Mouse (Mus musculus): ENCODE results near the gene Hist1h2bb. TPM values are rescaled to one million over a fixed set of nuclear protein-coding genes. Genes with fewer than 3 reads are reported as not detected.
A peak's percentile ranks its signal among the peaks of the same experiment; 100 is the strongest.
"Not testable (repeated sequence)": the region's sequence is repeated elsewhere in the genome, so short reads cannot be mapped to it uniquely, and the experiment has no call there.

The Hist1h2bb gene
- total RNA-seq, 2 experiments from 2014 or later: 38.1 to 45.9 TPM

DNA sequence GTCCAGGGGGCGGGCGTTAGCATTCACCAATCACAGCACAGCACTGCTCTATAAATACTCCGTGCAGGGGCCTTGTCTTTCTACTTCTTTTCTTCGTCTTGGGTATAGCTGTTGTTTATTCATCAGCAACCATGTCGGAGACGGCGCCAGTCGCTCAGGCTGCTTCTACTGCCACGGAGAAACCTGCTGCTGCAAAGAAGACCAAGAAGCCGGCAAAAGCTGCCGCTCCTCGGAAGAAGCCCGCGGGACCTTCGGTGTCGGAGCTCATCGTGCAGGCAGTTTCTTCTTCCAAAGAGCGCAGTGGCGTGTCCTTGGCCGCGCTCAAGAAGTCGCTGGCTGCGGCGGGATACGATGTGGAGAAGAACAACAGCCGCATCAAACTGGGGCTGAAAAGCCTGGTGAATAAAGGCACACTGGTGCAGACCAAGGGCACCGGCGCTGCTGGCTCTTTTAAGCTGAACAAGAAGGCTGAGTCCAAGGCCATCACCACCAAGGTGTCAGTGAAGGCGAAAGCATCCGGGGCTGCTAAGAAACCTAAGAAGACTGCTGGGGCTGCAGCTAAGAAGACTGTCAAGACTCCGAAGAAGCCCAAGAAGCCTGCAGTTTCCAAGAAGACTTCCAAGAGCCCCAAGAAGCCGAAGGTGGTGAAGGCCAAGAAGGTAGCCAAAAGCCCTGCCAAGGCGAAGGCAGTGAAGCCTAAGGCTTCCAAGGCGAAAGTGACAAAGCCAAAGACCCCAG, 17.2 kb downstream of the Hist1h2bb start, which contains the start of gene Hist1h1a:
TSS of gene Hist1h1a (plus strand) at position 81 of the 738 bp plus-strand sequence.
- DNase-seq (ENCODE audit: low spot score in 2 of 2): peak; percentile 69 to 82

DNA sequence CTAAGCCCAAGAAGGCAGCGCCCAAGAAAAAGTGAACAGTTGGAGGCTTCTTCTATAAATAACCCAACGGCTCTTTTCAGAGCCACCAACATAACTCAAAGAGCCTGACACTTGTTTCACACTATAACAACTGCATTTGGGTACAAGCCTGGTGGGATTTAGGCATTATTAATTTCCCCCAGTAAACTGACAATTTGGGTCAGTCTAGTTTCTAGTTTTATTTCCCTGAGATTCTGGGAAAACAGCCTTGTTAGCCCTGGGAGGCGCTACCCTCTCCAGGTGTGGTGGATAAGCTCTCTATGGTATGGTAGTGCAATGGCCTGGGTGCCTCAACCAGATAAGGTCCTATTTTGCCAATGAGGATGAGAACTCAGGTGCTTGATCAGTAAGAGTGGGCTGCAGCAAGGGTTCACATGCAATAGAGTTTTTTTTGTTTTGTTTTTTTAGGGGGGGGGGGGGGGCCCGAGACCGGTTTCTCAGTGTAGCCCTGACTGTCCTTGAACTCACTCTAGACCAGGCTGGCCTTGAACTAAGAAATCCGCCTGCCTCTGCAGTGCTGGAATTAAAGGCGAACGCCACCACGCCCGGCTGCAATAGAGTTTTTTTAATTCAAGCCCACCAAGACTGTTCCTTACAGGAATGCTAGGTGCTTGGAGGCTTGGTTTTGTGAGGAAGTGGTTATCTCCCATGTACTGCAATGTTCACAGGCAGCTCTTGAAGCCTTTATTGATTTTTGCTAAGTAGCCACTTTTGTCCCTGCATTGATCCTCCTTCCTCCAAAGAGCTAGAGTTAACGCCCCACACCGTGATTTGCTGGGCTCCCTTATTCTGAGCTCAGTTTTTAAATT, 18.0 kb downstream of the Hist1h2bb start:
- DNase-seq (ENCODE audit: low spot score in 2 of 2): no peak

GRCm38 (mm10) chr13:23765172-23765513, 18.6 kb downstream of the Hist1h2bb start:
- no peak for DNase-seq (ENCODE audit: low spot score in 2 of 2)

DNA sequence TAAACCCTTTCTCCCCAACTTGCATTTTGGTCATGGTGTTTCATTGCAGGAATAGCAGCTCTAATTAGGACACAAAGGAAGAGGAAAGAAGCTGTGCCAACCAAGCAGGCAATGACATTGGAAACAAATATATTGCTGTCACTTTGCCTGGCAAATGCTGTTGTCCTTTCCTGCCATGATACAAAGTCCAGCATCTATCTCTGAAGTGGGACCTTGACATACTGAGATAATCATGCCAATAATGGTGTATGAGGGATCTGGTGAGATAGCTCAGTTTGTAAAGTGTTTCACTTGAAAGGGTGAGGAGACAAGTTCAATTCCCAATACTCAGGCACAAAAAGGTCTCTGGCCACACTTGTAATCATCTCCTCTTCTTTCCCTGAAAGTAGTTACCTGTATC, 20.2 kb downstream of the Hist1h2bb start:
- no peak for DNase-seq (ENCODE audit: low spot score in 2 of 2)

- no peak for DNase-seq (ENCODE audit: low spot score in 2 of 2)
These were observed 22.4 kb downstream of the Hist1h2bb start for GRCm38 (mm10) chr13:23768834-23769397.

DNA sequence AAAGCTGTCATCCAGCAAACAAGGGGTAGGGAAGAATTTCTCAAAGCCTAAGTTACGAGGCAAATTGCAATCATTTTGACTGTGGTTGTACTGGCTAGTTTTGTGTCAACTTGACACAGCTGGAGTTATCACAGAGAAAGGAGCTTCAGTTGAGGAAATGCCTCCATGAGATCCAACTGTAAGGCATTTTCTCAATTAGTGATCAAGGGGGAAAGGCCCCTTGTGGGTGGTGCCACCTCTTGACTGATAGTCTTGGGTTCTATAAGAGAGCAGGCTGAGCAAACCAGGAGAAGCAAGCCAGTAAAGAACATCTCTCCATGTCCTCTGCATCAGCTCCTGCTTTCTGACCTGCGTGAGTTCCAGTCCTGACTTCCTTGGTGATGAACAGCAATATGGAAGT, 23.1 kb downstream of the Hist1h2bb start, which contains the start of gene Trim38:
TSS of gene Trim38 (plus strand) at position 301 of the 400 bp plus-strand sequence.
- not testable (repeated sequence) for DNase-seq (ENCODE audit: low spot score in 2 of 2)

DNA sequence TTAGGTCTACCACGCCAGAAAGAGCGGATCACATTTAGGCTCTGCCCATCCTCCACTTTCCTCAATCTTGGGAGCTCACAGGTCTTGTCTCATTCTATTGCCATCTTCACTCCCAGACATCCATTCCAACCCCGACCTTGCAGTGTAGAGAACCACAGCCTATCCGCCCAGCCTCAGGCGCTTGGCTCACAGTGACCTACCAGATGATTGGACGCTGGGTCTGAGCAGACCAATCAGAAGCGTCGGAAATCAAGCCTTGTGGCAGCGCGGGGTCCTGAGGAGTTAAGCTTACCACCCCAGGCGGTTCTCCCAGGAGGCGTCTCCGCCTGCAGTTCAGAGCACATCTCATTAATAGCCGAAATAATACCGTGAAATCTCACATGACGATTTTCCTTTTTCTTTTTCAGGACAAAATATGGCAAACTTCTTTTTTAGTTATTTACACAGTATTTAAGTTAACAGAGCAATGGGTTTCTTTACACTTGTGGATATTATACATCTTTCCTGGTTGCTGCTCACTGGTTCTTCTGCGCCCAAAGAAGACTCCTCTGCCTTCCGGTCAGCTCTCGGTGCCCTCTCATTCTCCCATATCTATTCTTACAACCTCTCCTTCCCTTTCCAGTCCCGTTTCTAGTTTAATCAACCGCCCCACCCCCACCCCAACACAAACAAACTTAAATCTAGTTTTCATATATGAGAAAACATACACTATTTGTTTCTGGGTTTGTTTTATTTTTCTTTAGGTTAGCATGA, 26.2 kb downstream of the Hist1h2bb start:
- DNase-seq (ENCODE audit: low spot score in 2 of 2): peak; percentile 37 to 40

GRCm38 (mm10) chr13:23778339-23778738, 31.8 kb downstream of the Hist1h2bb start:
- DNase-seq (ENCODE audit: low spot score in 2 of 2): no peak

DNA sequence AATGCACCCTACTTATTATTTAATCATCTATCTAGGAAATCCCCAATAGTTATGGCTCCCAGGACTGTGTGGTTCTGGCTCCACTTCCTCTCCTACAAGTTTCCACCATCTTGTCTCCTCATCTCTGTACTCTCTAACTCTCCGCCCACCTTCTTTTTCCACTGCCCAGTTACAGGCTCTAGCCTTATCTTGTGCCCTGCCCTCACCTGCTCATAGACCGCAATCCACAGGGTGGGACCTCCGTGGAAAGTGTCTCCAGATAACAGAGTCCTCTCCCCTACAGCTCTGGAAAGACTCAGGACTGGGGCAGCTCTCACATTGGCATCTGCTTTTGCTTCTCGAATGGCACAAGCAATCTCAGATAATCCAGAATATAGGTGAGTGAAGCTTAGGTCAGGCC, 32.5 kb downstream of the Hist1h2bb start:
- DNase-seq (ENCODE audit: low spot score in 2 of 2): no peak

DNA sequence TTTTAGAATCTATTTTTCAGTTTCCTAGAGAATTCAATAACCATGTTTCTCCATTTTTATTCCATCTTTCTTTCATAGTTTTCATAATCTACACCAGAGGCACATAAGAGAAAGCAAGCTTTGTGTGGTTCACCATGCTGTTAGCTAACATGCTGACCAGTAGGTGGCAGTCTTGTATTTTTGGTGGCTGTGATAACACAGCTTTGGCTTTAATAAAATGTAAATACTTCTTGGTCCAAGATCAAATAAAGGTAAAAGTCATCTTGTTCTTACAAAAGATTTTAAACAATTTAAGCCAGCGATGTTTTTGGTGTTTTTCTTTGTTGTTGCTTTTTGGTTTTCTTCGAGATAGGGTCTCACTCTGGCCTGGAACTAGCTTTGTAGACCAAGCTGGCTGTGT, 46.0 kb downstream of the Hist1h2bb start:
- DNase-seq (ENCODE audit: low spot score in 2 of 2): peak; percentile 62 to 69

Small RNA genes within 50 kb of the gene (microRNA-seq; reads per million reads assigned to microRNA genes)
- gene Gm44314 (0 reads per million in 2 experiments), gene Gm44484 (0 reads per million in 2 experiments)

Other genes starting within 250 kb of the Hist1h2bb start
- gene Hist1h4h, start 215.7 kb upstream of the Hist1h2bb start, total RNA-seq (2021): 100 to 1,000 TPM; 280 to 315 TPM
- 10 to 100 TPM; 45.7 to 51.3 TPM for gene Hist1h2af, start 212.8 kb upstream of the Hist1h2bb start, total RNA-seq (2021)
- gene Hist1h3g, start 211.3 kb upstream of the Hist1h2bb start, total RNA-seq (2021): 10 to 100 TPM; 19.1 to 19.9 TPM
- 1 to 10 TPM; 5.1 TPM for gene Hist1h2bh, start 203.3 kb upstream of the Hist1h2bb start, total RNA-seq (2021)
- gene Hist1h3f, start 202.7 kb upstream of the Hist1h2bb start, total RNA-seq (2021): 10 to 100 TPM; 28.3 to 32.7 TPM
- gene Hist1h4f, start 195.1 kb upstream of the Hist1h2bb start, total RNA-seq (2021): 100 to 1,000 TPM; 140 to 182 TPM
- gene Hist1h1d, start 193.5 kb upstream of the Hist1h2bb start, total RNA-seq (2021): 1 to 10 TPM; 6.4 to 6.6 TPM
- 10 to 100 TPM; 77.0 to 85.3 TPM for gene Hist1h3e, start 184.4 kb upstream of the Hist1h2bb start, total RNA-seq (2021)
- gene Hist1h2ae, start 175.5 kb upstream of the Hist1h2bb start, total RNA-seq (2021): 10 to 100 TPM; 13.0 to 14.0 TPM
- 100 to 1,000 TPM; 105 to 126 TPM for gene Hist1h2bg, start 175.3 kb upstream of the Hist1h2bb start, total RNA-seq (2021)
- 10 to 100 TPM; 44.2 to 62.6 TPM for gene Hist1h2bf, start 172.5 kb upstream of the Hist1h2bb start, total RNA-seq (2021)
- 1 to 10 TPM; 5.3 to 5.6 TPM for gene Hist1h2ad, start 172.4 kb upstream of the Hist1h2bb start, total RNA-seq (2021)
- gene Hist1h3d, start 171.0 kb upstream of the Hist1h2bb start, total RNA-seq (2021): 10 to 100 TPM; 13.0 to 15.0 TPM
- gene Hist1h4d, start 165.1 kb upstream of the Hist1h2bb start, total RNA-seq (2021): 100 to 1,000 TPM; 147 to 163 TPM
- 1 to 10 TPM; 6.7 to 8.4 TPM for gene Hist1h2be, start 125.6 kb upstream of the Hist1h2bb start, total RNA-seq (2021)
- 10 to 100 TPM; 69.3 to 81.5 TPM for gene Hist1h1e, start 124.2 kb upstream of the Hist1h2bb start, total RNA-seq (2021)
- 1 to 10 TPM; 2.6 to 3.3 TPM for gene Hist1h2ac, start 62.8 kb upstream of the Hist1h2bb start, total RNA-seq (2021)
- 10 to 100 TPM; 27.9 to 28.0 TPM for gene Hist1h2bc, start 62.5 kb upstream of the Hist1h2bb start, total RNA-seq (2021)
- gene Hist1h1t, start 50.9 kb upstream of the Hist1h2bb start, total RNA-seq (2021): not detected
- gene Hist1h4c, start 48.3 kb upstream of the Hist1h2bb start, total RNA-seq (2021): 100 to 1,000 TPM; 102 to 111 TPM
- gene Hfe, start 35.9 kb upstream of the Hist1h2bb start, total RNA-seq (2021): 1 to 10 TPM; 3.4 to 5.9 TPM
- gene Hist1h1c, start 7.9 kb upstream of the Hist1h2bb start, total RNA-seq (2021): 100 to 1,000 TPM in 1 of 2 experiments, 10 to 100 TPM in 1; 87.1 to 106 TPM
- 10 to 100 TPM; 23.5 to 26.8 TPM for gene Hist1h3c, start 1.1 kb upstream of the Hist1h2bb start, total RNA-seq (2021)
- 10 to 100 TPM; 65.7 to 68.4 TPM for gene Hist1h2ab, start 4.4 kb downstream of the Hist1h2bb start, total RNA-seq (2021)
- gene Hist1h3b, start 5.5 kb downstream of the Hist1h2bb start, total RNA-seq (2021): 10 to 100 TPM; 67.7 to 73.1 TPM
- 10 to 100 TPM; 80.9 to 84.6 TPM for gene Hist1h4b, start 10.3 kb downstream of the Hist1h2bb start, total RNA-seq (2021)
- 10 to 100 TPM; 71.9 to 72.7 TPM for gene Hist1h4a, start 14.5 kb downstream of the Hist1h2bb start, total RNA-seq (2021)
- gene Hist1h3a, start 15.7 kb downstream of the Hist1h2bb start, total RNA-seq (2021): 10 to 100 TPM; 68.7 to 70.1 TPM
- 10 to 100 TPM; 47.3 to 51.5 TPM for gene Hist1h1a, start 16.9 kb downstream of the Hist1h2bb start, total RNA-seq (2021)
- not detected for gene Trim38, start 23.2 kb downstream of the Hist1h2bb start, total RNA-seq (2021)
- not detected for gene Slc17a2, start 60.3 kb downstream of the Hist1h2bb start, total RNA-seq (2021)
- not detected for gene Slc17a3, start 92.7 kb downstream of the Hist1h2bb start, total RNA-seq (2021)
- not detected for gene Slc17a1, start 121.0 kb downstream of the Hist1h2bb start, total RNA-seq (2021)
- not detected for gene Slc17a4, start 168.3 kb downstream of the Hist1h2bb start, total RNA-seq (2021)
- not detected for gene Hist1h2ba, start 187.4 kb downstream of the Hist1h2bb start, total RNA-seq (2021)
- gene Hist1h2aa, start 187.7 kb downstream of the Hist1h2bb start, total RNA-seq (2021): not detected
- gene Scgn, start 244.5 kb downstream of the Hist1h2bb start, total RNA-seq (2021): under 1 TPM; 0.75 to 0.78 TPM